Mouse (Mus musculus) gastrocnemius, postnatal 25 days (tissue): Measurements from ENCODE around the gene Nup107. TPM values are rescaled to one million over a fixed set of nuclear protein-coding genes. Genes with fewer than 3 reads are reported as not detected.
"Not testable (repeated sequence)": the region's sequence is repeated elsewhere in the genome, so short reads cannot be mapped to it uniquely, and the experiment has no call there.

Experiments used
- DNase-seq: peaks from one replicate; pipeline ENCODE4 v3.0.0; 2022
- total RNA-seq, 2 experiments: library from RNA; stranded (reverse); gene quantifications; 1 replicate in 1 of 2; 2 replicates in 1 of 2; pipeline ENCODE4 v1.2.3; 2021

Nup107 gene
- total RNA-seq, 2 experiments from 2014 or later: 6.0 TPM

GRCm38 (mm10) chr10:117735396-117735795 is 57.1 kb downstream of the Nup107 start:
- DNase-seq: not testable (repeated sequence)

- DNase-seq: not testable (repeated sequence)
Observed at GRCm38 (mm10) chr10:117734104-117734852, 58.2 kb downstream of the Nup107 start.

GRCm38 (mm10) chr10:117733626-117734025 is 58.9 kb downstream of the Nup107 start:
- not testable (repeated sequence) for DNase-seq

- DNase-seq: no peak
Observed at GRCm38 (mm10) chr10:117732962-117733592, 59.4 kb downstream of the Nup107 start.

- DNase-seq: no peak
Observed at GRCm38 (mm10) chr10:117732184-117732583, 60.3 kb downstream of the Nup107 start.

GRCm38 (mm10) chr10:117731244-117732101 is 61.0 kb downstream of the Nup107 start:
- peak; percentile 21 for DNase-seq

GRCm38 (mm10) chr10:117730637-117731203 is 61.8 kb downstream of the Nup107 start:
- no peak for DNase-seq

GRCm38 (mm10) chr10:117730140-117730539 is 62.4 kb downstream of the Nup107 start:
- DNase-seq: no peak

- no peak for DNase-seq
Observed at GRCm38 (mm10) chr10:117729139-117729814, 63.2 kb downstream of the Nup107 start.

- no peak for DNase-seq
Observed at GRCm38 (mm10) chr10:117728574-117728973, 63.9 kb downstream of the Nup107 start.

GRCm38 (mm10) chr10:117727518-117728110 is 64.9 kb downstream of the Nup107 start:
- DNase-seq: no peak

GRCm38 (mm10) chr10:117726888-117727385 is 65.6 kb downstream of the Nup107 start:
- no peak for DNase-seq

GRCm38 (mm10) chr10:117726350-117726749 is 66.2 kb downstream of the Nup107 start:
- no peak for DNase-seq

GRCm38 (mm10) chr10:117725671-117726070 is 66.8 kb downstream of the Nup107 start:
- DNase-seq: no peak

GRCm38 (mm10) chr10:117724804-117725361 is 67.6 kb downstream of the Nup107 start:
- DNase-seq: no peak

- DNase-seq: no peak
Observed at GRCm38 (mm10) chr10:117724136-117724718, 68.3 kb downstream of the Nup107 start.

- no peak for DNase-seq
Observed at GRCm38 (mm10) chr10:117718161-117719119, 74.1 kb downstream of the Nup107 start.

- DNase-seq: peak; percentile 31
Observed at GRCm38 (mm10) chr10:117717583-117717982, 74.9 kb downstream of the Nup107 start.

GRCm38 (mm10) chr10:117716686-117717085 is 75.8 kb downstream of the Nup107 start:
- no peak for DNase-seq
